Mouse (Mus musculus) spleen, adult 12 weeks (tissue): ENCODE measurements around the gene Cers3.

Experiments
- DNase-seq: peaks from one replicate; pipeline ENCODE4 v3.0.0; 2022; ENCODE audit warnings: low spot score

Cers3 gene

GRCm38 (mm10) chr7:66743377-66743781 lies at the start of gene Cers3:
Gene Cers3, plus strand, starts transcription at chr7:66743504.
- no peak for DNase-seq

DNA sequence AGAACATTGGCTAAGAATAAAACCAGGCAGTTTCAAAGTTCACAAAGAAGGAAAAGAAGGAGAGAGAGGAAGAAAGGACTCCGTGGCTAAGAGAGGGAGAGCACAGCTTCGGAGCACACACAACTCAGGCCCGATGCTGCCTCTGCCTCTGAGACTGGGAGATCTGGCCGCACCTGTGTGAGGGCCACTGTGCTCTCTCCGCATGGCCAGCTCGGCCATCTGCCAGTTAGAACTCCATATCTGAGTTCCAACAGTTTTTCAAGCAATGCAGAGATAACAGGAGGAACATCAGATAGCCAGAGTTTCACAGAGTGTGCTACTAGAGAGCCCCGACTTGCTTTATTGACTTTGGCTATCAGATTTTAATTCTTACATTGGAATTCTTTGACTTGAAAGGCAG lies 48.8 kb upstream of the Cers3 start:
- DNase-seq = no peak

DNA sequence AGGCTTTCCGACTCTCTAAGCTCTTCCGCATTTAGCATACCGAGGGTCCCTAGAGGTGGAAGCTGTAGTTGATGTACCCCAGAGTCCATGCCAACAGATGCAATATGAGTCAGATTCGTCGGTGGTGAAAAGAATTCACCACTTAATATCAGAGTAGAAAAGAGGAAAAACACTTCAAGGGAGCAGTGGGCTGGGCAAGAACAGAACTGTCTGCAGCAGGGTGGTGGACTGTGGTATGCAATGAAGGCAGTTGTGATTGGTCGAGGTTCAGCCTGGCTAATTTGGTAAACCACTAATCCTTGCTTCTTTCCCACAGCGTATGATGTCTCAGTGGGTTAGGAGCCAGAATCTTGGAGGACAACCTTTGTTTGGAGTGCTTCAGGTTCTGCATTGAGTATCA lies 40.6 kb upstream of the Cers3 start:
- no peak for DNase-seq

DNA sequence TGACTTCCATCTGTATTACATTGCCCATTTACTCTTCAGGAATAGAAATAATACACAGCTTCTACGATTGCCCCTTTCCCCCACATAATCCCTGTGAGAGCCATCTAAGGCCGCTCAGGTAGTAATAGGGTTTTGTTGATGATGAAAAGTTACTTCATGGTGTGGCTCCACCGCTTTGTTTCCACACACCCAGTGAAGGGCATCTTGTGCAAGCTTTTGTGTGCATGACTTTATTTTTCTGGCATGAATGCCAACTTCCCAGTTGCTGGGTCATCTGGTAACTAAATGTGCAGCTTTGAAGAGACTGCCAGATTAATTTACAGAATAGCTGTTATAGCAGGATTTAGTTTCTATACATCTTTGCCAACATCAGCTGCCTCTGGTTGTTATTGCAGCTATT lies 38.7 kb upstream of the Cers3 start:
- DNase-seq = no peak

DNA sequence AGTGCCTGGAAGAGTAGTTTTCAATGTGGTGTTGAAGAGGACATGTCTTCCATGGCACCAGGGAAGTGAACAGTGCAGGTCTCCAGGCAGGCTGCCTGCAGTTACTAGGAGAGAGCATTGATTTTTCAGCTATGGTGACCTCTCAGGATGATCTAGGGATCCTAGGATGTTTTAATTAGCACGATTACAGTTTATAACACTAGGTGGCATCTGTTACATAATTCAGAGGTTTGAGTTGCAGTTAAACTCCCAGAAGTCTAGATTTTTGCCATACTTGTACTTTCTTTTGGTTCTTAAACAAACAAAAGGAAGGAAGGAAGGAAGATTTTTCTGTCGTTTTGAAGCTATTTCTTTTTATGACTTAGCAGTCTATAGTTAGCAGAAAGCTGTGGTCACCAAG lies 32.1 kb upstream of the Cers3 start:
- no peak for DNase-seq

GRCm38 (mm10) chr7:66724514-66724913 lies 18.8 kb upstream of the Cers3 start:
- no peak for DNase-seq

- no peak for DNase-seq
Observed at GRCm38 (mm10) chr7:66724954-66725353, 18.4 kb upstream of the Cers3 start.

GRCm38 (mm10) chr7:66728072-66728471 lies 15.2 kb upstream of the Cers3 start:
- DNase-seq = no peak

DNA sequence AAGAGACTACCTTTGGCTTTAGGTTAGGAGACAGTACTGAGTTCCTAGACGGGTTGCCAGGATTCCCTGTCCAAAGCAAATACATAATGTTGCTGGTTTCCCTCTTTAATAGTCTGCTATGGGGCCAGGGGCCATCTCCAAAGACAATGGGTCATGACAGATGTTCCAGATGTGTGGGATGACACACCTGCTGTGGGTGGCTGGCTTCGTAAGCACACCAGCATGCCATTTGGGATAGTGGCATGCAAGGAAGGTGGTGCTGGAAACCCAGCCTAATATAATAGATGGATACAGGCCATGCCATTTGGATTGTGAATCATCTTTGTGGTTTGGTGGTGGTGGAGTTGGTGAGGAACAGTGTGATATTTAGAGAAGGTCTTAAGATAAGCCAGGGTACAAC lies 14.1 kb upstream of the Cers3 start:
- DNase-seq = no peak

DNA sequence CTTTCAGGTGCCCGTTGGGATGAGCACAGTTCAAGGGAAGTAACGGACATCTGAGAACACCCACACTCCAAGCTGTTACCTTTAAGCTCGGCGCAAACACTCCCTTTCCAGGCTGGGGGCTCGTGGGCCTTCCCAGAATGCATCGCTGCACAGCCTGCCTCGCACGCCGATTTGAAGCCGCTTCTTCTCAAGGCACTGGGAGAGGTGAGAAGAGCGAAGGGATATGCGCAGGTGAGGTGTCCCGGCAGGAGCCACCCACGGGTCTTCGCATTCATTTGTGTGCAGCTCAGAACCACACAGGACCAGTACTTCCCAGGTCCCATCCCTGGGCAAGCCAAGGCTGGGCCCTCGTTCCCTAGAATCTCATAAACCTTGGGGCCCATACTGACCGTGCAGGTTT lies 9.9 kb upstream of the Cers3 start:
- no peak for DNase-seq

DNA sequence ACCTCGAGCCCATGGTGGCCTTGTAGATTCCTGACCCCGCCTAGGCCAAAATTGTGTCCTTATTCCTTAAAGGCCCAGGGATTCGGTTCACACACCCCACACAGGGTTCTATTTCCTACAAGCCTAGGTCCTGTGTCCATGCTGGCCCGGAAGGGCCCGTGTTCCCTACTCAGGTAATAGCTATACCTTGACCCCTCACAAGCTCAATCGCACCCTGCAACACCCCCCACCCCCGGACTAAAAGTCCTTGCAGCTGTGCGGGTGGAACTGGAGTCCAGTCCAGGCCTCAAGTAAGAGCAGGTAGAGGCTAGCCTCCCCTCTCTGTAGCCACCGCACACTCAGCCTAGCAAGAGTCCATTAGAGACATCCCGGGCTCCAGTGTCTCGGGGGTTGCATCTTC lies 9.4 kb upstream of the Cers3 start:
- DNase-seq = no peak

DNA sequence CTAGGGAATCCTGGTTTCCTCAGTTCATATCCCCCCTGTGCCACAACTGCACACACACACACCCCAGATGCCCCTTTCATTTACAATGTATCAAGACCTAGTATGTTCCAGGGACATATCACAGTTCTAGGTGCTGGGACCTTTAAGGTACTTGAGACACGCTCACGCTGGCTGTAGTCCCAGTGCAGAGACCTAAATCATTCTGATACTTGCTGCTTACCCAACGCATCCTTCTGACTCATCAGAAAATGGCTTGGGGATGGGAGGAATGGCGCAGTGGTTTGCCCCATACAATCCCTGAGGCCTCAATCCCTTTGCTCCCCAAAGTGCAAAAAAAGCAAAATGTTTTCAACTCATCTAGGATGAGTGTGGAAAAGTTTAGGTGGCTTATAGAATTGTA lies 8.8 kb upstream of the Cers3 start:
- no peak for DNase-seq

DNA sequence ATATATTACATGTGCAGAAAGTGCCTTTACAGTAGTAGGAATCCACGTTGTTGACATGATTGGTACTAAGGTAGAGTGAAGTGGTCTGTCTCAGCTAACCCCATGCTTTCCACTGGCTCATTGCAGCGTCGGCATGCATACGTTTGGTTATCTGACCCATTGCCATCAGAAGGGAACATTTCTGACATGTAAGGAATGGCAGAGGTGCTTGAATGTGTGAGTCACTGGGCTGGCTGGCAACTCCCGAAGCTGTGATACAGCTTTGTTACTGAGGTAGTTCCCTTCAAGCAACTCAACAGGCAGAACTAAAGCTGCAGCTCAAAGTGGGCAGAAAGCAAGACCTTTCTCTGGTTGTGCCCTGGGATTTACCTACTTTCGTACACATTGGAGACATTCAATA lies 8.3 kb upstream of the Cers3 start:
- DNase-seq = no peak

DNA sequence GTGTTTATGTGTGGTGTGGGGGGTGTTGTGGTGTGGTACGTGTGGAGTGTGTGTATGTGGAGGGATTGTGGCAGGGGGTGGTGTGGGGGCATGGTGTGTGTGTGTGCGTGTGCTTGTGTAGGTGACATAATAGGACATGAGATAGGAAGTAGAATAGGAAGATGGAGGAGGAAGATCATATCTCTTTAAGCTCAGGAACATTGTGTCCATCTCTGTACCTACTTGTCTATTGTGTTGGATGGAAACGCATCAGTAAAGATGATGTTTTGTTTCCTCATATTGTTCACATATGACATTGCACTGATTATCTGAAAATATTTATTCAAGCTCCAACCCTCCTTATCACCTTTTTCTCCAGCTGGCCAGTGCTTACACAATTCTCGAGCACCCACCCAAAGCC lies 5.9 kb upstream of the Cers3 start:
- DNase-seq = no peak

DNA sequence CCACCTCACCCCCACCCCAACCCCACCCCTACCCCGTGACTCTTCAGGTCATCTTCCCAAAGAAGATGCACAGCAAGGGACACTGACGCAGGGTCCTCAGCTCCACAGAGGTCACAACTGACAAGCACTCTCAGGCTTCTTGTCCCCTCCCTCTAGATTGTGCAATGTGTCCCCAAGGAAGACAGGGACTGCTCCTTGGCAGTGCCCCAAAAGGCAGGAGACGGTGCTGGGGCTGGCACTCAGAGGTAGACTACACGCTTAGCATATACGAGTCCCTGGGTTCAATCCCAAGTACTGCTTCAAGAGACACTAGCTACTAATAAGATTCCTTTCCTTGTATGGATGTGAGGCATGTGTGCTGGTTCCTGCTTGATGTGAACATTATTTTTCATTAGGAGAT lies 2.3 kb upstream of the Cers3 start:
- no peak for DNase-seq

DNA sequence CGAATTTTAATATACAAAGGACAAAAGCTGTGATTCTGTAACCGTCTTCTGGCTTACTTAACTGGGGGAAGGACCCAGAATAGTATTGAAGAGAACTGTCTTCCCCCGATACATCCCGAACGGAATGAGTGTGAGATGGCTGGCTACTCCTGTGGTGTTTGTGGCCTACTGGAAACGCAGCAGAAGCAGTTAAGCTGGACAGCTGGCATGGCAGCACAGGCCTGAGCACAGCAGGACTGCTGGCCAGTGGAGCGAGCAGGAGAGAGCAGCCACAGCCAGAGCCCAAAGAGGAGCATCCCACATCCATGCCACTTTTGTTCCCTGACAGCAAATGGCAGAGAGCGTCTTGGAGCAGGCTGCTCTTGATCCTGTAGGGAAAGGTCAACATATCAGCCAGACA lies 1.9 kb upstream of the Cers3 start:
- no peak for DNase-seq

GRCm38 (mm10) chr7:66746972-66747371 lies 3.7 kb downstream of the Cers3 start:
- DNase-seq = no peak

DNA sequence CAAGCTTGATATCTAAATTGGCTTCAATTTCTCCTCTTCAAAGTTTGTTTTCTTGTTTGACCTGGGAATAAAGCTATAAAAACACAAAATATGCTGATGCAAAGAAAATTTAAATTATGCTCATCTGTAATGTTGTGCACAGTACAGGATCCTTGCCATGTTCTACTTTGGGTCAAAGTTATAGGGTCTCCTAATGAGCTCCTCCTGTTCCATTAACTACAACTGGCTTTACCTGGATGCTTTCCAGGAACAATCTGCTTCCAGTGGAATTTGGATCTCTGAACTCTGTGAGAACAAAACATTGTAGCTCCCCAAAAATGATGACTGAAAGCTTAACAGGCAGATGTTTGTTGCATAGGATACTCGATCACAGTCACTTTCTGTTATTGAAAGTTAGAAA lies 6.7 kb downstream of the Cers3 start:
- no peak for DNase-seq

DNA sequence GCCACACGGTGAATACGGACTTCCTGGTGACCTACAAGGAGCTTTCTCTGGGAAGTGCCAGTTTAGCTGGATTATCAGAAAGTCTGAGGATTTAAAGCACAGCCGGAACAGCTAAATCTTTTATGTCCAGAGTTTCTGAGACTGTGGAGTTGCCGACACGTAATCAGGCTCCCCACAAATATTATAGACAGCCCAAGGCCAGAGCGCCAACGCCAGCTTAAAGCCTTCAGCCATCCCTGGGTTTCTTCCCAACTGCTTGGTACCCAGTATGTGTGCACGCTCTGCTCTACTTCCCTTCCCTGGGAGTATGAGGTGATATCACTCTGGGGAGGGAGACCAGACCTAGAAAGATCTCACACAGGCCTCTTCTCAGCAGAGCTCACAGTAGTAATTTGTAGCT lies 10.5 kb downstream of the Cers3 start:
- DNase-seq = no peak

GRCm38 (mm10) chr7:66755611-66756010 lies 12.3 kb downstream of the Cers3 start:
- no peak for DNase-seq

DNA sequence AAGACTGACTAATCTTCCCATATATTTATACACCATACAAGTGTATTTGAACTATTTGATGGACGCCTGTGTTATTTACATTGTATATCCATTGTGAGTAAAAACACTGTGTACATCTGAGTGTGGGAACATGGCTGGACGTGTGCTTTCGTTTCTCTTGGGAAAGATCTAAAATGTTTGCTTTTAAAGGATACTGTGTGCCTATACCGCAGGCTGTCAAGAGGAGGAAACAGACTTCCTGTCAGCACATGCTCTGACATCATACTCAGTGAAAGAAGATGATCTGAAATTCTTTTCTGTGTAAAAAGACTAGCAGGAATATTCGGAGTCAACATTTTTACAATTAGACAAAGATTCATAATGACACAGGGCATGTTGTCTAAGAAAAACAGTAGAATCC lies 26.6 kb downstream of the Cers3 start:
- DNase-seq = no peak

DNA sequence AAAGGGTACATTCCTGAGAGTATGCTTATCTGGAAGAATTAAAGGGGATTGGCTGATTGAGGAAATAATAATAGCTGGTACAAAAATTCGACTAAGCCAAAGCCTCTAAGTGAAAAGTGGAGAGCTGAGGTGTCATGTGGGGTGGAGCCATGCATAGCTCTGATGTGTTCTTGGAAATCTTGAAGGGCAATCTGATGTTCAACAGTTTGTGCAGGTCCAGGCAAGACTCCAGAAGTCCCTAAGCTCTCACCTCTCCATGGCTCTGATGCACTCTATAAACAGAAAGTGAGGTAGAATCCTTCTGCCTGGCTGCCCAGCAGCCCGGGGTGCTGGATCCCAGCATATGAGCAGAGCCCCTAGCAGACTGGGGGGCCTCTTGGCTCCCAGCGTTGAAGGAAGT lies 27.4 kb downstream of the Cers3 start:
- DNase-seq = no peak

- DNase-seq = no peak
Observed at GRCm38 (mm10) chr7:66771252-66771651, 27.9 kb downstream of the Cers3 start.

GRCm38 (mm10) chr7:66779411-66779810 lies 36.1 kb downstream of the Cers3 start:
- DNase-seq = no peak
